Mouse (Mus musculus) brown adipose tissue, adult 24 weeks (tissue): ENCODE measurements around the gene Cnst. TPM values are rescaled to one million over a fixed set of nuclear protein-coding genes. Genes with fewer than 3 reads are reported as not detected.

ENCODE experiments used
- H3K27ac ChIP-seq: fragments of 200-500 bp; replicated peaks from 2 replicates; pipeline ENCODE4 v1.5.1; 2012; ENCODE audit warnings: low read depth, mild to moderate bottlenecking, low read length
- H3K4me1 ChIP-seq: fragments of 200-500 bp; 2 replicates; pipeline ENCODE4 v1.6.1; 2012; ENCODE audit warnings: low read length, mixed read lengths; ENCODE audit not compliant: control insufficient read depth, insufficient read depth, insufficient read length
- H3K4me3 ChIP-seq: fragments of 200-500 bp; 2 replicates; pipeline ENCODE4 v1.5.1; 2012; ENCODE audit warnings: low read depth, mild to moderate bottlenecking, low read length, moderate library complexity; ENCODE audit not compliant: insufficient read depth
- polyA plus RNA-seq: library from polyadenylated mRNA; stranded (reverse); fragments of >200 nt; gene quantifications from 2 replicates; pipeline ENCODE4 v1.2.4, GENCODE M21; 2012; ENCODE audit not compliant: missing spikeins, insufficient read depth, insufficient read length

Cnst gene
- polyA plus RNA-seq, 1 experiment, result 43.3 TPM

DNA sequence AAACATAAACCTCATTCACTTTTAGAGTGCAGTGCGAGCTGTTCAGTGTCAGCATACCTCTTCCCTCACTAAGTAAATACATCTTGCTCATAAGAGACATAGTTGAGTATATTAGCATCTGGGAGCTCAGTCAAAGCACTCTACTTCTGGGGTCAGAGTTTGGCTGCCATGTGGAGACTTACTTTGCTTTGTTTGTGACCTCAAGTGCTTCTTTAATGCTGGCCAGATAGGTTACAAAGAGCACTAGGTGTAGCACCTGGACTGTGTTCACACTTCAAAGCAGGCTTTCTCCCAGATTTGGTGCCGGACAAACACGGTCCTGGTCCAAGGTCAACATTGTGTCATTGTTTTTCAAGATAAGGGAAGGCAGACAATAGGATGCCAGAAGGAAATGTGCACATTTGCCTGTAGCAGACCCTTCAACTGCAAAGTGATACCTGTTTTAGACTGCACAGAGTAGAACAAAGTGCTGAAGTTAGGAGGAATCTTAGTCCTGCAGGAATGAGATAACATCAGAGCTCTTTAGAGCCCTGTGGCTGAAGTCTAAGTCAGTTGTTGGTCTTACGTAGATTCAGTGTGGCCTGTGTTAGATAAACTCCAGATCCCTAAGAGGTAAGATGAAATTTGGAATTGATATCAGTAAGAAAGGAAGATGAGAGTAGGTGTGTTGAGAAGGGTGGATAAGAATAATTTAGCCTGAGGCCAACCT is 22.7 kb downstream of the Cnst start:
- Histone ChIP-seq H3K4me3 (no peak overlapping the region), H3K4me1 (peaks cover 45% of the 10 kb centered on the region), H3K27ac (peak overlapping the region; percentile 85)

DNA sequence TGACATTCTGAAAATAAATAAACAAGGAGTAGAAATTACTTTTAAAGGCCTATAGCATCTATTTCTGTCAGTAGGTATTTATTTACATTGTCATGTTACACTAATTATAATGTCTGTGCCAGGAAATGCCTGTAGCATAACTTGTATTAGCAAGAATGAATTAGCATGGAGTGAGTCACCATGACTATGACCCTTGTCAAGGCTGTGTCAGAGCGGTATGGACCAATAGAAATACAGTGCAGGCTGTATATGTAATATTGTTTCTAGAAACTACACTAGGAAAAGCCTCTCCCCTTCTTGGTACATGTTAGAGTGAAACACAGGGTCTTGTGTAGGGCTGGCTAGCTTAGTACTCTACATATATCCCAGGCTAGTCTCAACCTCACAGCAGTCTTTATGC is 24.3 kb downstream of the Cnst start:
- no peak overlapping the region for H3K27ac ChIP-seq
- peaks cover 51% of the 10 kb centered on the region for H3K4me1 ChIP-seq
- H3K4me3 ChIP-seq, result no peak overlapping the region

DNA sequence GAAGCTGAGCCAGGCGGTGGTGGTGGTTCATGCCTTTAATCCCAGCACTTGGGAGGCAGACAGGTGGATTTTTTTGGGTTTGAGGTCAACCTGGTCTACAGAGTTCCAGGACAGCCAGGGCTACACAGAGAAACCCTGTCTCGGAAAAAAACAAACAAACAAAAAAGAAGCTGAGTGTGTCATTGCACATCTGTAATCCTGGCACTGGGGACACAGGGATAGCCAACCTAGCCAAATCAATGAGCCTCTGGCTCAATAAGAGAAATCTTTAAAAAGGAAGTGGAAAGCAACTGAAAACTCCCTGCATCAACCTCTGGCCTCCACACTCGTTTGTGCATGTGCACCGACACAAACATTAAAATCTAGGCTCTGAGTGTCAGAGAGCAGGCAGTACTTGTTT is 25.5 kb downstream of the Cnst start:
- no peak overlapping the region for H3K4me3 ChIP-seq
- no peak overlapping the region for H3K27ac ChIP-seq
- H3K4me1 ChIP-seq, result peaks cover 45% of the 10 kb centered on the region

DNA sequence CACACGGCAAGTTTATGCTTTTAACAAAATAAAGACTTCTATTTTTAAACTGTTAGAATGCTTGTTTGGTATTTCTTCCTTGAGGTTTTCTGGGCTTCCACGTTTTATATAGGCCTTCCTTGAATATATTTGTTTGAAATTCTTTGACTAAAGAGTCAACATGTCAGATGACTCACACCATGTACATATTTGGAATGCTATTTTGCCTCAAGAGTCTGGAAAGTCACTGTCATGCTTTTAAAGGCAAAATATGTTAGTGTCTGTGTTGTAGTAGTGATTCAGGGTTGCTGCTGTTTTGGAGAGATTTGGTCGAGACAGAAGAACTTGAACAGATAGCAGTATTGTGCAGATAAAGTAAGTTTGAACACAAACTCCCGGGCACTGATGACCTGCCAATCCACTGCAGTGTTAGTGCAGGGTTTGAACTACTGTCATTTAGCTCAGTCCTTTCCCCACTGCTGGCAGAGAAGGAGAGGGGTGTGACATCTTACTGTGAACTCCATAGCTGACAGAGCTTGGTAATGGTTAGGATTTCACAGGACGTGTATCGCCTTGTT is 27.6 kb downstream of the Cnst start:
- Histone ChIP-seq H3K4me3 (no peak overlapping the region), H3K4me1 (peaks cover 37% of the 10 kb centered on the region), H3K27ac (no peak overlapping the region; the same call in 1 of the 2 replicates)

DNA sequence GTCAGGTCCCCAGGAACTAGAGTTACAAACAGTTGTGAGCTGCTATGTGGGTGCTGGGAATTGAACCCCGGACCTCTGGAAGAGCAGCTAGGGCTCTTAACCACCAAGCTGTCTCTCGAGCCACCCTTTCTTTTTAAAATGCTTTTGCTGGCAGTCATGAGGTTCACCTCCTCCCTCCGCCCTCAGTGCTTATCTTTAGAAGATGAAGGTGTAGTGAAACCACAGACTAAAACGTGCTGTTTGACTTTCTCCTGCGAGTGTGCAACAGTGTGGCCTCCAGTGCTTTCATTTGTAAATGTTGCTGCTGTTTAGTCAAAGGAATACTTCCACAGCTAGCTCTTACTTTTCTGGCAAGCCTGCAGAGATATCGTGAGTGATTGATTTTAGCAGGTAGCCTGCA is 32.5 kb downstream of the Cnst start:
- H3K4me3 ChIP-seq, result no peak overlapping the region
- H3K4me1 ChIP-seq, result peaks cover 37% of the 10 kb centered on the region
- no peak overlapping the region for H3K27ac ChIP-seq

DNA sequence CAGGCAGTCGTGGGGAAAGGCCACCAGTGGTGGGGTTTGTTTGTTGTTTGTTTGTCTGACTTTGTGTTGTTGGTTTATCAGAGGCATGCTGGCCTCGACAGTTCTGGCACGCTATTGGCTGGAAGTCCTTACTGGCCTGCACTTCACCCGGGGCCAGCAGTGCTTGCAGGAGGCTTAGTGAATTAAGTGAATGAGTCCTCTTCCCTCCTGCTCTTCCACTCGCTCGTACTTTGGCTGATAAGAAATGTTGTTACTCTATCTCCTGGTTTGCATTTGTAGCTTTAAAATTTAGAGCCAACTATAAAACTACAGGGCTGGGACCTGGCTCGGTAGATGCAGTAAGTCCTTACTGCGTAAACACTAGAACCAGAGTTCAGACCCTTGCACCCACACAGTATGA is 34.0 kb downstream of the Cnst start:
- Histone ChIP-seq H3K4me1 (peaks cover 38% of the 10 kb centered on the region), H3K4me3 (no peak overlapping the region), H3K27ac (peak overlapping the region; percentile 35; the same call in 1 of the 2 replicates)

DNA sequence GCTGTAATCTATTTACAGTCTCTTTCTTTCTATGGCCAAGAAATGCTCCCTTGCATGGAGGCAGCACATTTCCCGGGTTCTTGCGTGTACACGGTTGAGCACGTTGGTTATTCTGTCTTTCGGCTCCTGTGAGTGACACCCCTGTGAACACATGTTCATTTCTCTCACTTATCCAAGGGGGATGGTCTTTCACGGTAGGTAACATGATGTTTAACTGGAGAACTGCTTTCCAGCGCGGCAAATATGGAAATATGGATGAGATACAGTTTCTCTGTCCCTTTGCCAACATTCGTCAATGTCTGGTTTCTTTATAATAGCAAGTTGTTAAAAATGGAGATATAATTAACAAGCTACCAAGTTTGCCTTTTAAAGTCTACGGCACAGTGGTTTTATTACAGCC is 35.3 kb downstream of the Cnst start:
- H3K27ac ChIP-seq, result peak overlapping the region; percentile 80
- no peak overlapping the region for H3K4me3 ChIP-seq
- peaks cover 47% of the 10 kb centered on the region for H3K4me1 ChIP-seq

DNA sequence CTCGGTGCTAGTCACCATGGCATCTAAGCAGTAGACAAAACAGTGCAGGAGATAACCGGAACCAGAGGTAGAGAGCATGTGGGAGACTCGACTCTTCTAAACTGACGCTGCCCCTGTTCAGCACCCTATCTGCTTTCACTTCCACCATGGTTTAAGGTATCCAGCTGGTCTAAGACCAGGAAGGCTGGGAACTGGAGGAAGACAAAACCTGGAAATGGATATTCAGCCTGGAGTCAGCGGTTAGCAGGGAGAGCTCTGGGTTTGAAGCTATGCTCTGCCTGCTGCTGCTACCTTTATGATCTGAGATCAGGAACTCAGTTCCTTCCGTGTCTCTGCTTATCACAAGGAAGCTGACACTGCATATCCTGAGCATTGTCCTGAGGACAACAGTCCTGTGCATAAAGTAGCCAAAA is 35.9 kb downstream of the Cnst start:
- peak overlapping the region; percentile 80 for H3K27ac ChIP-seq

DNA sequence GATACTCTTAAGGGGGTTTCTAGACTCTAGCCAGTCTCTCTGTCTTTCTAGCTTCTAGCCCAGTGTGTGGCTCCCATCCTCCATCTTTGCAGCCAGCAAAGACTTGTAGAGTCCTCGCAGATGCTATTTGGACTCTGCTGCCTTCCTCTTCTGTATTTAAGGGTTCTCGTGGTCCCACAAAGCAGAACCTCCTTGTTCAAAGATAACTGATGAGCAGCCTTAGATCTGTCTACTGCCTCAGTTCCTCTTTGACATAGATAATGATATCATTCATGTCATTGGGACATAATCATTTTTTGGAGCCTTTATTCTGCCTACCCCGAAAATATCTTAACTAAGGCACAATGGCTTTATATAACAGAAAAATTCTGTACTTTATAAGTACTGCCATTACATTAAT is 36.9 kb downstream of the Cnst start:
- no peak overlapping the region for H3K4me3 ChIP-seq

More for the DNA sequence above, 35.9 kb downstream of the Cnst start:
- peaks cover 53% of the 10 kb centered on the region for H3K4me1 ChIP-seq
- no peak overlapping the region for H3K4me3 ChIP-seq

DNA sequence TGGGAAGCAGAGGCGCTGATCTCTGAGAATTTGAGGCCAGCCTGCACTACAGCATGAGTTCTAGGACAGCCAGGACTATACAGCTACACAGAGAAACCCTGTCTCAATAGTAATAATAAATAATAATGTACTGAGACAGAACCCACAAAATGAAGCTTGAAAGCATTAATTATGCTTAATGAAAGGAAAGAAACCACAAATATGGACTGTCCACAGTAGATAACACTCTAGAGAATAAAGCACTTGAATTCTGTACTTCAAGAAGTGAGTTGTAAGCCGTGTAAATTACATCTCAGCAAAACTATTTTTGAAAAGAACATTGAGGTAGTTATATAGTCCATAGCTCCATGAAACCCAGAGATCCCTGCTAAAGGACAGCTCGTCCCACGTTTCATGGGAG is 38.0 kb downstream of the Cnst start:
- Histone ChIP-seq H3K4me3 (no peak overlapping the region), H3K27ac (peak overlapping the region; percentile 32; the same call in 1 of the 2 replicates), H3K4me1 (peaks cover 61% of the 10 kb centered on the region)

More for the DNA sequence above, 36.9 kb downstream of the Cnst start:
- Histone ChIP-seq H3K27ac (peak overlapping the region; percentile 75), H3K4me1 (peaks cover 63% of the 10 kb centered on the region)

DNA sequence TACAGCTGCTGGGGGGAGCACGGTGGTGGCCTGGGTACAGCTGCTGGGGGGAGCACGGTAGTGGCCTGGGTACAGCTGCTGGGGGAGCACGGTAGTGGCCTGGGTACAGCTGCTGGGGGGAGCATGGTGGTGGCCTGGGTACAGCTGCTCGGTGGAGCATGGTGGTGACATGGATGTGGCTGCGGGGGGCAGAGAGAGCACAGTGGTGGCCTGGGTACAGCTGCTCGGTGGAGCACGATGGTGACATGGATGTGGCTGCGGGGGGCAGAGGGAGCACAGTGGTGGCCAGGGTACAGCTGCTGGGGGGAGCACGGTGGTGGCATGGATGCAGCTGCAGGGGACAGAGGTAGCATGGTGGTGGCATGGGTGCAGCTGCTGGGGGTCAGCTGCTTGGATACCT is 39.5 kb downstream of the Cnst start:
- Histone ChIP-seq H3K4me1 (peaks cover 60% of the 10 kb centered on the region), H3K4me3 (no peak overlapping the region), H3K27ac (0 out of 2 replicates have a peak overlapping the region, but pooled peaks have one; percentile 10)

DNA sequence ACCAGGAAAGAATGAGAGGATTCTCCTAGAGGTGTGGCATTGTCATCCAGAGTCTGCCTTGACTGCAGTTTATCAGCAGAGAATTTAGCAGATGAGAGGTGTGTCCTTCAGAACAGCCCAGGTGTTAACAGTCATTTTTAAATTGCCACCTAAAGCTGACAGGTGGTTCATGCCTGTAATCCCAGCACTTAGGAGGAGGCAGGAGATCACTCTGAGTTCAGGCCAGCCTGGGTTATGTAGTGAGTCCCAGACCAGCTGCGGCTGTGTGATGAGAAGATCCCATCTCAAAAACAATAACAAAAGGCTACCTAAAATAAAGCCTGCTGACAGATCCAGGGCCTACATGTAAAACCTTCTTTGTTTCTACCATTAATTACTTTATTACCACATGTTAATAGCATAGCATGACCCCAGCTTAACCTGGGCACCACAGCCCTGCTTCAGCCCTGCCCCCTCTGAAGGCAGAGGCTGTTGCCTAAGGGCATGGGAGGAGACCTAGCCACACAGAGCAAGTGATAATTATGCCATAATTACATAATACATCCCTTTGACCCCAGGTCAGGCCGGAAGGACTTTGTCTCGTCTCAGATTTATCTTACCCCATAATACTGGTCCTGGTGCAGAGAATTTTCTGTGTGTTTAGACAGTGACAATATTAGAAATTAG is 40.4 kb downstream of the Cnst start:
- H3K27ac ChIP-seq, result peak overlapping the region; percentile 75
- H3K4me1 ChIP-seq, result peaks cover 58% of the 10 kb centered on the region
- H3K4me3 ChIP-seq, result no peak overlapping the region

DNA sequence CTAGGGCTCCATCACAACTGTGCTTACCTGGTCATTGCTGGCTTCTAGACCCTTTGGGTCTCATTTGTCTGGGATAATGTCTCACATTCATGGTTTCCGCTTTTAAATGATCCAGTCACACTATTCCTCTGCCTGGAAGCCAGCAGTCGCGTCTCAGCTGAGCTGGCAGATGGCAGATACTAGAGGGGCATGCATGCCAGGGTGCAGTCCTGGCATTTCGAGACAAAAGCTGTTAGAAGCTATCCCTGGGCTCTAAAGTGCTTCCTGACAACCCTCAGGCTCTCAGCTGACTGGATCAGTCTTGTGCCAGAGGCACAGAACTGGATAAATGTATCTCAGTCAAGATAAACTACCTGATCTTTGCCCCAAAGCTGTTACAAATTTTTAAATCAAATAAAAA is 42.1 kb downstream of the Cnst start:
- H3K4me3 ChIP-seq, result no peak overlapping the region
- H3K27ac ChIP-seq, result peak overlapping the region; percentile 75
- peaks cover 55% of the 10 kb centered on the region for H3K4me1 ChIP-seq

DNA sequence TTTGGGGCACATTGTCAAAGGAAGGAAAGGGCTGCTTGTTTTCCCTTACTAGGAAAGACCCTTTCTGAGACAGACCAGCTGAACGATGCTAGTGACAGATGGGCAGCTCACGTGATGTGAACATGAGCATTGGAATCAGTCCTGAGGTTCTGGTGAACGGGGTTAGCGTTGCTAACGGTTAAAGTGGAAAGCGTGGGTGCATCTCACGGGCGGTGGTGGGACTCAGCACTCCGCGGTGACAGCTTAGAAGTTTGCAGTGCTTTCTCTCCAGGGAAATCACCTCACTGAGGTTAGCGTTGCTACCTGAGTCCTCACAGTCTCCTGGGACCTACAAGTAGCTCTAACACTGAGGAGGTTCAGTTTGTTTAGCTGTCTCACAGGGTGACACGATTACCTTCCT is 45.5 kb downstream of the Cnst start:
- H3K27ac ChIP-seq, result no peak overlapping the region
- H3K4me1 ChIP-seq, result peaks cover 33% of the 10 kb centered on the region
- no peak overlapping the region for H3K4me3 ChIP-seq

DNA sequence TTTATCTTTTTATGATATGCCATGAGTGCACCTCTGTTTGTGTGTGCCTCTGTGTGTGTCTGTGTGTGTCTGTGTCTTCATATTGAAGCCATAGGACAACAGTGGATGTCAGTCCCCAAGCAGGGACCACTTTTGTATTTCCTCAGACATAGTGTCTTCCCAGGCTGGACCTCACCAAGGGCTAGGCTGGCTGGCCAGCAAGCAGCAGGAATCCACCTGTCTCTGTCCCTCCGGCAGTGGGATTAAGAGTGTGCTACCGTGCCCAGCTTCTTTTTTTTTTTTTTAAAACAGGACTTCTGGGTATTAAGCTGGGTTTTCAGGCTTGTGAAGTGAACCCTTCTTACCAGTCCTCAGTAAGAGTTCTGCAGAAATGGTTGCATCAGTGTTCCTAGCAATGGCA is 46.0 kb downstream of the Cnst start:
- Histone ChIP-seq H3K4me1 (peaks cover 28% of the 10 kb centered on the region), H3K27ac (no peak overlapping the region), H3K4me3 (no peak overlapping the region)

DNA sequence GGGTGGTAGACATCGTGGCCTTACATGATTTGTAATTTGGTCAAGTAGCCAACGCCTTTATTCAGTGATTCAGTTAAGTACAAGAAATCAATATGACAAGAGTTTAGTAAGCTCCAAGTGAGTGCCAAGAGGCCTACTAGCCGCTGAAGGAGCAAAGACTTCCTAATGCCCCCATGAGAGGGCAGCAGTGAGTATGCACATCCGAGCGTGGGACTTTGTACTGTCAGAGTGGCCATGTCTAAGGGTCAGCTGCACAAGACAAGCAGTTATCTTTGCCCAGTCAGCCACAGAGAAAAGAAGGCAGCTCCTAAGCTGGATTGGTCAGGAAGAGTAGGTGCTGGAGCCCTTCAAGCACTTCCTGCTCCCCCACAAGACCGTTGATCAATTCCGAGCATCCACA is 46.8 kb downstream of the Cnst start:
- H3K4me3 ChIP-seq, result no peak overlapping the region
- H3K27ac ChIP-seq, result no peak overlapping the region
- H3K4me1 ChIP-seq, result peaks cover 22% of the 10 kb centered on the region
